Mouse (Mus musculus) CH12.LX (cell line): ENCODE measurements around the gene Asb10. TPM values are rescaled to one million over a fixed set of nuclear protein-coding genes. Genes with fewer than 3 reads are reported as not detected.
A peak's percentile ranks its signal among the peaks of the same experiment; 100 is the strongest.
"Not testable (repeated sequence)": the region's sequence is repeated elsewhere in the genome, so short reads cannot be mapped to it uniquely, and the experiment has no call there.

ENCODE experiments used
- DNase-seq: peaks from one replicate; pipeline ENCODE4 v3.0.0-alpha.2; 2013; ENCODE audit errors: extremely low read depth
- H3K27ac ChIP-seq: 2 replicates; pipeline ENCODE4 v1.5.1; 2012; ENCODE audit warnings: low read depth, mild to moderate bottlenecking, control low read depth, moderate library complexity; ENCODE audit not compliant: insufficient read depth
- H3K27me3 ChIP-seq: replicated peaks from 2 replicates; pipeline ENCODE3; 2012; ENCODE audit warnings: inconsistent platforms
- H3K36me3 ChIP-seq, 2 experiments: replicated peaks in 1 of 2; 2 replicates each; pipeline versions ENCODE3 to v1.6.1; 2012; ENCODE audit warnings: inconsistent platforms in 1 of 2, low read length in 1 of 2, mild to moderate bottlenecking in 1 of 2, mixed read lengths in 1 of 2, moderate library complexity in 1 of 2; ENCODE audit not compliant: control insufficient read depth in 1 of 2, insufficient read depth in 1 of 2
- H3K4me1 ChIP-seq, 2 experiments: 2 replicates each; pipeline ENCODE4 v1.6.1; 2012; ENCODE audit warnings: inconsistent platforms in 1 of 2, moderate library complexity in 1 of 2; ENCODE audit not compliant: insufficient read depth in 2 of 2, control insufficient read depth in 1 of 2
- H3K4me2 ChIP-seq: 2 replicates; pipeline ENCODE4 v1.6.1; 2012; ENCODE audit warnings: low read depth, mild to moderate bottlenecking, control low read depth; ENCODE audit not compliant: poor library complexity, insufficient read depth, severe bottlenecking
- H3K4me3 ChIP-seq, 3 experiments: fragments of 150-350 bp in 1 of 3; sonication (generic) in 1 of 3; replicated peaks in 1 of 3; 2 replicates each; pipeline versions ENCODE3 to v1.5.1; 2011 to 2012; ENCODE audit warnings: low read depth in 2 of 3, low read length in 2 of 3, mild to moderate bottlenecking in 2 of 3, moderate library complexity in 2 of 3, control low read depth in 1 of 3, improper control_type of control experiment in 1 of 3, inconsistent platforms in 1 of 3, mixed read lengths in 1 of 3; ENCODE audit not compliant: poor library complexity in 1 of 3
- H3K79me2 ChIP-seq: replicated peaks from 2 replicates; pipeline ENCODE4 v1.6.1; 2012; ENCODE audit warnings: mild to moderate bottlenecking, moderate library complexity; ENCODE audit not compliant: control insufficient read depth, poor library complexity, insufficient read depth, severe bottlenecking; ENCODE audit errors: extremely low read depth
- H3K9ac ChIP-seq: 2 replicates; pipeline ENCODE4 v1.6.1; 2012; ENCODE audit warnings: low read depth, mild to moderate bottlenecking, control low read depth, moderate library complexity; ENCODE audit not compliant: insufficient read depth
- H3K9me3 ChIP-seq: replicated peaks from 2 replicates; pipeline ENCODE3; 2012; ENCODE audit warnings: low read length, inconsistent platforms, mixed read lengths
- CHD1 ChIP-seq: IDR thresholded peaks from 2 replicates; pipeline ENCODE4 v1.6.1; 2012; ENCODE audit warnings: low read depth, low read length, improper control_type of control experiment, inconsistent platforms
- ELF1 ChIP-seq: IDR thresholded peaks from 2 replicates; pipeline ENCODE4 v1.6.1; 2014; ENCODE audit warnings: low read depth, mild to moderate bottlenecking, inconsistent platforms, low read length, improper control_type of control experiment
- EP300 ChIP-seq: IDR thresholded peaks from 2 replicates; pipeline ENCODE4 v1.6.1; 2011; ENCODE audit warnings: low read length, improper control_type of control experiment
- ETS1 ChIP-seq: conservative IDR thresholded peaks from 2 replicates; pipeline ENCODE4 v1.6.1; 2012; ENCODE audit warnings: low read depth, mild to moderate bottlenecking, inconsistent platforms, low read length, improper control_type of control experiment, moderate library complexity
- HCFC1 ChIP-seq: IDR thresholded peaks from 2 replicates; pipeline ENCODE4 v1.6.1; 2012; ENCODE audit warnings: low read depth, mild to moderate bottlenecking, inconsistent platforms, low read length, improper control_type of control experiment
- IRF4 ChIP-seq: IDR thresholded peaks from 2 replicates; pipeline ENCODE4 v1.6.1; 2014; ENCODE audit warnings: low read depth, mild to moderate bottlenecking, inconsistent platforms, low read length, improper control_type of control experiment
- JUN ChIP-seq: IDR thresholded peaks from 2 replicates; pipeline ENCODE4 v1.6.1; 2011; ENCODE audit warnings: low read depth, mild to moderate bottlenecking, low read length, improper control_type of control experiment, moderate library complexity; ENCODE audit not compliant: insufficient read depth
- KAT2A ChIP-seq: IDR thresholded peaks from 2 replicates; pipeline ENCODE4 v1.6.1; 2012; ENCODE audit warnings: low read length, improper control_type of control experiment, inconsistent platforms; ENCODE audit not compliant: insufficient replicate concordance
- MAX ChIP-seq: IDR thresholded peaks from 2 replicates; pipeline ENCODE4 v1.6.1; 2011; ENCODE audit warnings: low read length, improper control_type of control experiment
- MXI1 ChIP-seq: IDR thresholded peaks from 2 replicates; pipeline ENCODE4 v1.6.1; 2011; ENCODE audit warnings: mild to moderate bottlenecking, low read depth, low read length, improper control_type of control experiment
- NELFE ChIP-seq: IDR thresholded peaks from 2 replicates; pipeline ENCODE4 v1.6.1; 2011; ENCODE audit warnings: low read depth, low read length, improper control_type of control experiment
- NRF1 ChIP-seq: IDR thresholded peaks from 2 replicates; pipeline ENCODE4 v1.6.1; 2014; ENCODE audit warnings: low read depth, mild to moderate bottlenecking, inconsistent platforms, low read length, improper control_type of control experiment, moderate library complexity
- PAX5 ChIP-seq: IDR thresholded peaks from 2 replicates; pipeline ENCODE4 v1.6.1; 2012; ENCODE audit warnings: low read length, inconsistent platforms, mixed read lengths
- POLR2AphosphoS2 ChIP-seq: IDR thresholded peaks from 2 replicates; pipeline ENCODE4 v1.6.1; 2011; ENCODE audit warnings: low read depth, low read length, improper control_type of control experiment
- RAD21 ChIP-seq: IDR thresholded peaks from 2 replicates; pipeline ENCODE4 v1.6.1; 2011; ENCODE audit warnings: low read depth, mild to moderate bottlenecking, low read length, improper control_type of control experiment, moderate library complexity
- RCOR1 ChIP-seq: conservative IDR thresholded peaks from 2 replicates; pipeline ENCODE4 v1.6.1; 2012; ENCODE audit warnings: low read depth, mild to moderate bottlenecking, inconsistent platforms, low read length, improper control_type of control experiment
- SIN3A ChIP-seq: IDR thresholded peaks from 2 replicates; pipeline ENCODE4 v1.6.1; 2012; ENCODE audit warnings: low read length, improper control_type of control experiment, inconsistent platforms
- SMC3 ChIP-seq: IDR thresholded peaks from 2 replicates; pipeline ENCODE4 v1.6.1; 2011; ENCODE audit warnings: low read depth, low read length, improper control_type of control experiment
- TBP ChIP-seq: conservative IDR thresholded peaks from 2 replicates; pipeline ENCODE4 v1.6.1; 2011; ENCODE audit warnings: low read depth, low read length, improper control_type of control experiment
- TCF12 ChIP-seq: IDR thresholded peaks from 2 replicates; pipeline ENCODE4 v1.6.1; 2014; ENCODE audit warnings: low read depth, mild to moderate bottlenecking, inconsistent platforms, low read length, improper control_type of control experiment
- UBTF ChIP-seq: IDR thresholded peaks from 2 replicates; pipeline ENCODE4 v1.6.1; 2012; ENCODE audit warnings: low read depth, mild to moderate bottlenecking, inconsistent platforms, low read length, improper control_type of control experiment, moderate library complexity
- USF2 ChIP-seq: conservative IDR thresholded peaks from 2 replicates; pipeline ENCODE4 v1.6.1; 2011; ENCODE audit warnings: low read depth, low read length, improper control_type of control experiment
- ZKSCAN1 ChIP-seq: IDR thresholded peaks from 2 replicates; pipeline ENCODE4 v1.6.1; 2012; ENCODE audit warnings: low read depth, inconsistent platforms, low read length, improper control_type of control experiment, borderline replicate concordance
- ZMIZ1 ChIP-seq: IDR thresholded peaks from 2 replicates; pipeline ENCODE4 v1.6.1; 2012; ENCODE audit warnings: low read depth, mild to moderate bottlenecking, inconsistent platforms, low read length, improper control_type of control experiment
- ZNF384 ChIP-seq: IDR thresholded peaks from 2 replicates; pipeline ENCODE4 v1.6.1; 2012; ENCODE audit warnings: low read depth, low read length, improper control_type of control experiment, inconsistent platforms
- dilution Hi-C: fragments of 300-500 bp; cut with MboI; formaldehyde crosslinking; loops from 2 replicates; pipeline ENCODE4 v1.14.3; 2020; ENCODE audit warnings: low sequenced_read_pairs; ENCODE audit not compliant: extremely low pct_unique_long_range_greater_than_20kb, extremely low pct_ligation_motif_present
- in situ Hi-C: fragments of 300-500 bp; cut with MboI; formaldehyde crosslinking; loops from 3 replicates; pipeline ENCODE4 v1.14.3; 2019; ENCODE audit warnings: low sequenced_read_pairs, low pct_ligation_motif_present, low pct_unique_long_range_greater_than_20kb, mixed read lengths
- polyA plus RNA-seq: library from polyadenylated mRNA; unstranded; fragments of >175 nt; gene quantifications from 2 replicates; pipeline ENCODE4 v1.2.1, GENCODE M21; 2012; ENCODE audit warnings: low read depth; ENCODE audit not compliant: insufficient read length
- total RNA-seq, 2 experiments: library from RNA; depleted of rRNA; stranded (reverse); fragments of 300-350 nt in 1 of 2; fragments of >200 nt in 1 of 2; gene quantifications; 2 replicates each; pipeline ENCODE4 v1.2.3; 2012 to 2014

The Asb10 gene
- total and polyA plus RNA-seq, 3 experiments: not detected

DNA sequence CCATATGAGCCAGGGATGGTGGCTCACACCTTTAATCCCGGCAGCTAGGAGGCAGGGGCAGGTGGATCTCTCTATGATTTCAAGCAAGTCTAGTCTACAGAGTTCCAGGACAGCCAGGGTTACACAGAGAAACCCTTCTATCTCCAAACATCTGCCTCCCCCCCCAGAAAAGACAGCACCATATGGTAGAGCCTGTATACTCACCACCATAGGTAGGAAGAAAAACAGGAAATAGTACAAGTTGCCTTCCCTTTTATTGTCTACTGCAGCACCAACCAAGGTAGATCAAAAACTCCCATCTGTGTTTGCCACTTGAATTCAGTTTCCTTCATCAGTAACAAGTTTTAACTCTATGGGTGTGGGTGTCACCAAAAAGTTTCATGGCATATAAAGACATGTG, 35.2 kb upstream of the Asb10 start:
- peaks cover 44 to 48% of the 10 kb centered on the region in 2 experiments for H3K36me3 ChIP-seq
- no peaks in the 10 kb centered on the region for H3K9me3 ChIP-seq
- H3K4me1 ChIP-seq: peaks cover 0 to 31% of the 10 kb centered on the region in 2 experiments; a peak in 3 of 4 replicates
- peaks cover 20% of the 10 kb centered on the region for H3K79me2 ChIP-seq
- no peak overlapping the region for H3K27ac ChIP-seq
- TF ChIP-seq KAT2A (no peak), ZKSCAN1 (no peak), JUN (no peak), TBP (no peak), USF2 (no peak), SMC3 (no peak), MXI1 (no peak), RCOR1 (no peak), ETS1 (no peak), PAX5 (no peak), NELFE (no peak), HCFC1 (no peak), CHD1 (no peak), NRF1 (no peak), EP300 (no peak), ZMIZ1 (no peak), POLR2AphosphoS2 (no peak), IRF4 (no peak), ELF1 (no peak), SIN3A (no peak)
- H3K27me3 ChIP-seq: no peaks in the 10 kb centered on the region
- dilution Hi-C loops (no loop called here), in situ Hi-C loops (no loop called here)
- no peak for DNase-seq
- H3K4me2 ChIP-seq: peak overlapping the region; percentile 96
- H3K4me3 ChIP-seq: peak overlapping the region; percentile 69 to 91 (median 75)
- H3K9ac ChIP-seq: peak overlapping the region; percentile 65

DNA sequence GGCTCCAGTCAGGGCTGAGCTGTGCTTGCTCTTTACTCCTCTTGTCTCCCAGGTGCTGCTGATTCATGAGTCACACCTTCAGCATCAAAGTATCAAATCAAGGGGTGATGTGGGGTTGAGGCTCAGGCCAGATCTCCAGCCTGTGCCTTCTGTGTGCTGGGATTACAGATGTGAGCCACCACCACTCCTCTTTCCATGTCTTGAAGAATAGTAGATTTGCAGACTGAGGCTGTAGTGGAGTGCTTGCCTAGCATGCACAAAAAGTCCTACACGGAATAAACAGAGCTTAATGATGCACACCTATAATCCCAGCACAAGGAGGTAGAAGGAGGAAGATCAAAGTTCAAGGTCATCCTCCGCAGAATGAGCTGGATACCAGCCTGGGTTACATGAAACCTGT, 15.9 kb upstream of the Asb10 start, which contains the start of gene 4931409K22Rik:
Gene 4931409K22Rik (minus strand): TSS at position 101 of the 400 bp plus-strand sequence.
- DNase-seq: no peak
- Histone ChIP-seq H3K27me3 (peaks cover 19% of the 10 kb centered on the region), H3K9me3 (peaks cover 3% of the 10 kb centered on the region), H3K36me3 (no peaks in the 10 kb centered on the region), H3K4me1 (peaks cover 3 to 11% of the 10 kb centered on the region in 2 experiments; a peak in 2 of 4 replicates), H3K9ac (no peak within 1 kb of the TSS), H3K79me2 (no peaks in the 10 kb centered on the region), H3K27ac (no peak within 1 kb of the TSS; the same call in 1 of the 2 replicates), H3K4me2 (no peak within 1 kb of the TSS), H3K4me3 (no peak within 1 kb of the TSS)
- dilution Hi-C loops: no loop called here
- no peak for TF ChIP-seq USF2
- no peak for TF ChIP-seq PAX5
- TF ChIP-seq MXI1: no peak
- TF ChIP-seq ZKSCAN1: no peak
- no peak for TF ChIP-seq ZNF384
- TF ChIP-seq NELFE: no peak
- no peak for TF ChIP-seq ETS1
- no peak for TF ChIP-seq MAX
- TF ChIP-seq TCF12: no peak
- no peak for TF ChIP-seq RAD21
- TF ChIP-seq UBTF: no peak
- TF ChIP-seq TBP: no peak
- TF ChIP-seq CHD1: no peak
- in situ Hi-C loops: no loop called here

DNA sequence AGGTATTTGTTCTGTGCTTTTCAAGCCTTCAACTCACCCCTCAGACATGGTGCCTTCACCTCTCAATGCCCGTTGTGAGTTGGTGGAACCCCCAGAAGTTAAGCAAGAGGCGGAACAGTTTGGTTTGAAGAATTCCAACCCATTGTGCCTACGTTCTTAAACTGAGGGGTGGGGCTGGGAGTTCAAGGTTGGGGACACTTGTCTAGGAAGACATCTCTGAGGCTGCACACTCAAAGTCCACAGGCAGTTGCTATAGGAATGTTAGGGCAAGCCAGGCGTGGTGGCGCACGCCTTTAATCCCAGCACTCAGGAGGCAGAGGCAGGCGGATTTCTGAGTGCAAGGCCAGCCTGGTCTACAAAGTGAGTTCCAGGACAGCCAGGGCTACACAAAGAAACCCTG, 14.6 kb upstream of the Asb10 start:
- dilution Hi-C loops, in situ Hi-C loops, H3K79me2 ChIP-seq, H3K36me3 ChIP-seq, H3K27ac ChIP-seq, H3K4me2 ChIP-seq, H3K9me3 ChIP-seq, H3K4me3 ChIP-seq, DNase-seq, H3K9ac ChIP-seq: not testable (repeated sequence)
- H3K27me3 ChIP-seq: peaks cover 31% of the 10 kb centered on the region
- peaks cover 3 to 11% of the 10 kb centered on the region in 2 experiments; a peak in 2 of 4 replicates for H3K4me1 ChIP-seq
